Mouse (Mus musculus): ENCODE results near the gene Frg2f1. TPM values are rescaled to one million over a fixed set of nuclear protein-coding genes. Genes with fewer than 3 reads are reported as not detected.

Gene Frg2f1
- 1.4 and 1.9 TPM in 2 replicates for polyA plus RNA-seq (2014; fragmentation: Nextera tagmentation; extraction: Ambion mirVana)

GRCm38 (mm10) chr4:119539031-119539824 lies at the start of gene Frg2f1:
Frg2f1 (minus strand) TSS chr4:119539529.
- WGBS = under 1% methylated on average over 78 of the region's 85 CpGs
- ATAC-seq (replicated peaks; ENCODE audit: low FRiP score) (peak; percentile 93), DNase-seq (ENCODE audit: low spot score) (peak; percentile 92)
- Histone ChIP-seq H3K27me3 (replicated peaks; ENCODE audit: control insufficient read depth, insufficient read depth, low read length) (no peaks in the 10 kb centered on the region), H3K4me2 (peak within 1 kb of the TSS; percentile 91), H3K36me3 (ENCODE audit: control insufficient read depth, insufficient read depth, low read length) (no peaks in the 10 kb centered on the region), H3K9ac (ENCODE audit: low read depth, low read length) (peak within 1 kb of the TSS; percentile 88), H3K9me3 (ENCODE audit: control insufficient read depth, low read length) (no peaks in the 10 kb centered on the region), H3K4me3 (ENCODE audit: low read depth, low read length) (peak within 1 kb of the TSS; percentile 87), H3K4me1 (replicated peaks; ENCODE audit: control insufficient read depth, insufficient read depth, low read length) (peaks cover 17% of the 10 kb centered on the region), H3K27ac (ENCODE audit: low read depth, low read length) (peak within 1 kb of the TSS; percentile 92)

- ATAC-seq (replicated peaks; ENCODE audit: low FRiP score) = no peak
- WGBS = 94% methylated on average over 2 of the region's 2 CpGs
- no peaks in the 10 kb centered on the region for H3K27me3 ChIP-seq (replicated peaks; ENCODE audit: control insufficient read depth, insufficient read depth, low read length)
These were observed 48.7 kb upstream of the Frg2f1 start for GRCm38 (mm10) chr4:119588037-119588436.

GRCm38 (mm10) chr4:119575459-119575858 lies 36.1 kb upstream of the Frg2f1 start:
- 90% methylated on average over 3 of the region's 3 CpGs for WGBS
- peaks cover 7% of the 10 kb centered on the region; the same call in 1 of the 2 replicates for H3K36me3 ChIP-seq (ENCODE audit: control insufficient read depth, insufficient read depth, low read length)
- no peak overlapping the region for H3K27ac ChIP-seq (ENCODE audit: low read depth, low read length)

More at GRCm38 (mm10) chr4:119588037-119588436, 48.7 kb upstream of the Frg2f1 start:
- H3K4me1 ChIP-seq (replicated peaks; ENCODE audit: control insufficient read depth, insufficient read depth, low read length) = no peaks in the 10 kb centered on the region
- no peak overlapping the region for H3K27ac ChIP-seq (ENCODE audit: low read depth, low read length)
- no peak overlapping the region for H3K4me3 ChIP-seq (ENCODE audit: low read depth, low read length)
- H3K9ac ChIP-seq (ENCODE audit: low read depth, low read length) = no peak overlapping the region
- peaks cover 4% of the 10 kb centered on the region; the same call in 1 of the 2 replicates for H3K36me3 ChIP-seq (ENCODE audit: control insufficient read depth, insufficient read depth, low read length)
- DNase-seq (ENCODE audit: low spot score) = no peak
- H3K9me3 ChIP-seq (ENCODE audit: control insufficient read depth, low read length) = no peaks in the 10 kb centered on the region
- no peak overlapping the region for H3K4me2 ChIP-seq

GRCm38 (mm10) chr4:119574504-119574903 lies 35.2 kb upstream of the Frg2f1 start:
- no peaks in the 10 kb centered on the region for H3K9me3 ChIP-seq (ENCODE audit: control insufficient read depth, low read length)
- ATAC-seq (replicated peaks; ENCODE audit: low FRiP score) (no peak), DNase-seq (ENCODE audit: low spot score) (no peak)
- no peak overlapping the region for H3K4me2 ChIP-seq
- H3K4me3 ChIP-seq (ENCODE audit: low read depth, low read length) = no peak overlapping the region
- H3K27ac ChIP-seq (ENCODE audit: low read depth, low read length) = no peak overlapping the region
- H3K36me3 ChIP-seq (ENCODE audit: control insufficient read depth, insufficient read depth, low read length) = peaks cover 7% of the 10 kb centered on the region; the same call in 1 of the 2 replicates
- 47% methylated on average over 2 of the region's 2 CpGs for WGBS
- no peaks in the 10 kb centered on the region for H3K27me3 ChIP-seq (replicated peaks; ENCODE audit: control insufficient read depth, insufficient read depth, low read length)
- no peak overlapping the region for H3K9ac ChIP-seq (ENCODE audit: low read depth, low read length)
- no peaks in the 10 kb centered on the region for H3K4me1 ChIP-seq (replicated peaks; ENCODE audit: control insufficient read depth, insufficient read depth, low read length)

More at GRCm38 (mm10) chr4:119575459-119575858, 36.1 kb upstream of the Frg2f1 start:
- H3K4me2 ChIP-seq = no peak overlapping the region
- ATAC-seq (replicated peaks; ENCODE audit: low FRiP score) = no peak
- H3K27me3 ChIP-seq (replicated peaks; ENCODE audit: control insufficient read depth, insufficient read depth, low read length) = no peaks in the 10 kb centered on the region
- no peaks in the 10 kb centered on the region for H3K4me1 ChIP-seq (replicated peaks; ENCODE audit: control insufficient read depth, insufficient read depth, low read length)
- no peak overlapping the region for H3K9ac ChIP-seq (ENCODE audit: low read depth, low read length)
- DNase-seq (ENCODE audit: low spot score) = no peak
- no peak overlapping the region for H3K4me3 ChIP-seq (ENCODE audit: low read depth, low read length)
- H3K9me3 ChIP-seq (ENCODE audit: control insufficient read depth, low read length) = no peaks in the 10 kb centered on the region

GRCm38 (mm10) chr4:119572682-119573081 lies 33.4 kb upstream of the Frg2f1 start:
- Histone ChIP-seq H3K9ac (ENCODE audit: low read depth, low read length) (no peak overlapping the region), H3K9me3 (ENCODE audit: control insufficient read depth, low read length) (no peaks in the 10 kb centered on the region), H3K4me3 (ENCODE audit: low read depth, low read length) (no peak overlapping the region), H3K4me1 (replicated peaks; ENCODE audit: control insufficient read depth, insufficient read depth, low read length) (no peaks in the 10 kb centered on the region), H3K4me2 (no peak overlapping the region), H3K36me3 (ENCODE audit: control insufficient read depth, insufficient read depth, low read length) (peaks cover 4% of the 10 kb centered on the region; the same call in 1 of the 2 replicates), H3K27me3 (replicated peaks; ENCODE audit: control insufficient read depth, insufficient read depth, low read length) (no peaks in the 10 kb centered on the region), H3K27ac (ENCODE audit: low read depth, low read length) (no peak overlapping the region)
- WGBS = 79% methylated on average over 3 of the region's 3 CpGs
- ATAC-seq (replicated peaks; ENCODE audit: low FRiP score) = no peak
- DNase-seq (ENCODE audit: low spot score) = no peak

- H3K4me2 ChIP-seq = no peak overlapping the region
- no peak overlapping the region for H3K27ac ChIP-seq (ENCODE audit: low read depth, low read length)
These were observed 27.1 kb upstream of the Frg2f1 start for GRCm38 (mm10) chr4:119566322-119566835.

GRCm38 (mm10) chr4:119563136-119563535 lies 23.8 kb upstream of the Frg2f1 start:
- no peaks in the 10 kb centered on the region for H3K4me1 ChIP-seq (replicated peaks; ENCODE audit: control insufficient read depth, insufficient read depth, low read length)
- no peak overlapping the region for H3K9ac ChIP-seq (ENCODE audit: low read depth, low read length)
- H3K27me3 ChIP-seq (replicated peaks; ENCODE audit: control insufficient read depth, insufficient read depth, low read length) = no peaks in the 10 kb centered on the region
- peaks cover 4% of the 10 kb centered on the region; the same call in 1 of the 2 replicates for H3K9me3 ChIP-seq (ENCODE audit: control insufficient read depth, low read length)
- ATAC-seq (replicated peaks; ENCODE audit: low FRiP score) = no peak
- DNase-seq (ENCODE audit: low spot score) = no peak
- peaks cover 7% of the 10 kb centered on the region for H3K36me3 ChIP-seq (ENCODE audit: control insufficient read depth, insufficient read depth, low read length)
- no peak overlapping the region for H3K4me2 ChIP-seq
- no peak overlapping the region for H3K27ac ChIP-seq (ENCODE audit: low read depth, low read length)
- H3K4me3 ChIP-seq (ENCODE audit: low read depth, low read length) = no peak overlapping the region

More at GRCm38 (mm10) chr4:119566322-119566835, 27.1 kb upstream of the Frg2f1 start:
- H3K4me1 ChIP-seq (replicated peaks; ENCODE audit: control insufficient read depth, insufficient read depth, low read length) = no peaks in the 10 kb centered on the region
- peaks cover 4% of the 10 kb centered on the region; the same call in 1 of the 2 replicates for H3K9me3 ChIP-seq (ENCODE audit: control insufficient read depth, low read length)
- no peak overlapping the region for H3K4me3 ChIP-seq (ENCODE audit: low read depth, low read length)
- ATAC-seq (replicated peaks; ENCODE audit: low FRiP score) (no peak), DNase-seq (ENCODE audit: low spot score) (no peak)
- WGBS = 83% methylated on average over 4 of the region's 4 CpGs
- H3K9ac ChIP-seq (ENCODE audit: low read depth, low read length) = no peak overlapping the region
- H3K27me3 ChIP-seq (replicated peaks; ENCODE audit: control insufficient read depth, insufficient read depth, low read length) = no peaks in the 10 kb centered on the region
- H3K36me3 ChIP-seq (ENCODE audit: control insufficient read depth, insufficient read depth, low read length) = peaks cover 7% of the 10 kb centered on the region

GRCm38 (mm10) chr4:119555466-119555865 lies 16.1 kb upstream of the Frg2f1 start:
- WGBS = 72% methylated on average over 2 of the region's 2 CpGs
- Histone ChIP-seq H3K4me2 (no peak overlapping the region), H3K9ac (ENCODE audit: low read depth, low read length) (no peak overlapping the region), H3K4me1 (replicated peaks; ENCODE audit: control insufficient read depth, insufficient read depth, low read length) (no peaks in the 10 kb centered on the region), H3K27ac (ENCODE audit: low read depth, low read length) (no peak overlapping the region), H3K9me3 (ENCODE audit: control insufficient read depth, low read length) (no peaks in the 10 kb centered on the region), H3K36me3 (ENCODE audit: control insufficient read depth, insufficient read depth, low read length) (no peaks in the 10 kb centered on the region), H3K4me3 (ENCODE audit: low read depth, low read length) (no peak overlapping the region), H3K27me3 (replicated peaks; ENCODE audit: control insufficient read depth, insufficient read depth, low read length) (no peaks in the 10 kb centered on the region)
- DNase-seq (ENCODE audit: low spot score) = no peak
- no peak for ATAC-seq (replicated peaks; ENCODE audit: low FRiP score)
